Mouse (Mus musculus) cerebral cortex, adult 2 months (tissue): Measurements from ENCODE around the gene Lrrc1.

ENCODE experiments used
- WGBS: fragments of 180-500 bp; shearing (Covaris S2); methylation state at CpG from one replicate; pipeline ENCODE4 v1.1.7; 2018; 5-methylcytosine and 5-hydroxymethylcytosine counted together

The Lrrc1 gene

DNA sequence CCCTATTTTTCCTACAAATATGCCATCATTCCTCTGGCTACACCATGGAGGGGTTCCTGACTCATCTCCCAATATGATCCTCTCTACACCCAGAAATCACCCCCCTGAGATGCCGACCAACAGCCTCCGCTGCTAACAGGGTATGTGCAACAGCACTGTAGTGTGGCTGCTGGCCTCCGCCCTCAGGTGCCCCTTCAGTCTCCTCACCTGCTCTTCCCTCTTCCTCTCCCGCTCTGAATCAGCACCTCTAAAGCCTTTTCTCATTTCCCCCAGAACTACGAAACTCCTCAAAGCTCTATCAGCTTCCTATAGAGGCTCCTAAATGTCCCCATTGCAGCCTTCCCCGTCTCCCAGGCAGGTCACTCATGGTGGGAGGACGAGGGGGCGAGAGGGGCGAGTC is 5.4 kb downstream of the Lrrc1 start:
- 96% methylated on average over 9 of the region's 9 CpGs for WGBS

DNA sequence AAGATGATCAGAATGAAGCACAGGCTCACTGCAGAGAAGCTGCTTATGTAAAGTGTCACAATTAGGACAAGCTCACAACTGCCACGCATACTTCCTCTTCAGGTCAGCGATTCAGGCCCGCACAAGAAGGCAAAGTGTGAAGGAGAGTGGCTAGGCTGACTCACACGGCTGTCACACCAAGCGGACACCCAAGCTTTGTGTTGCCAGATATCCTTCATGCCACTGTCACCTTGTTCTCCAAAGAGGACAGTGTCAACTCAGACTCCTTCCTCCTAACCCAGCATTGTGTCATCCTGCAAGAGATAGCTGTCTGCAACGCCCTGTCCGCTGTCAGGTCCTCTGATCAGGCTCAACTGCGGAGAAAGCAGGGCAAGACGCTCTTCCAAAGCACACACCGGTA is 7.3 kb downstream of the Lrrc1 start:
- WGBS = 92% methylated on average over 10 of the region's 10 CpGs

DNA sequence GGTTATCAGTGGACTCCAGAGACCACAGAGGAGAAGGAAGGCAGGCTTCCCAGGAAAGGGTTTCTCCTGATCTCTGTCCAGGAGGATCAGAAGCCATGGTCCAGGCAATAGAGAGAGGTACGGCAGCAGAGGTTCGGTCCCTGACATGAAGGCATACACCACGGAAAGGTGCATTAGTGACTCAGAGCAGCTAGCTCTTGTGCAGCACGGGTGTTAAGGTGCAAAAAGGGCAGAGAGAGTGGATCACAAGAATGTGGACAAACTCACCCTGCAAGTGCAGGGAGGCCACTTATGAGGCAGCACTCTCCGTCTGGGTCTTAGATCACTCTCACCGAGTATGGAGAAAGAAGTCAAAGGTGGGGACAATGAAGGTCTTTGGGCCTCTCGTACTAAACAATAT is 7.8 kb downstream of the Lrrc1 start:
- 88% methylated on average over 7 of the region's 7 CpGs for WGBS

DNA sequence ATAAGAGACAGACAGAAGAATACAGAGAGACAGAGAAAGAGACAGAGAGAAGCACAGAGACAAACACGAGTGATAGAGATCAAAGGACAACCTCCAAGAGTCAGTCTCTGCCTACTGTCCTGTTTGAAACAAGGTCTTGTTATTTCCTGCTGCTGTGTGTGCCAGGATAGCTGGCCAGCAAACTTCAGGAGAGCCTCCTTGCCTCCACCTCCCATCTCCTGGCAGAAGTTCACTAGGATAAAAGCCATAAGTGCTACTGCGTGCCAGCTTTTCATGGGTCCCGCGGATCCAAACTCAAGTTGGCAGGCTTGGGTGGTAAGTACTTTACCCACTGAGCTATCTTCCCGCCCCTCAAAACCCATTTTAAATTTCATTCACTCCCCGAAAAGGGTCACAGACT is 8.4 kb downstream of the Lrrc1 start:
- WGBS = 67% methylated on average over 6 of the region's 6 CpGs

DNA sequence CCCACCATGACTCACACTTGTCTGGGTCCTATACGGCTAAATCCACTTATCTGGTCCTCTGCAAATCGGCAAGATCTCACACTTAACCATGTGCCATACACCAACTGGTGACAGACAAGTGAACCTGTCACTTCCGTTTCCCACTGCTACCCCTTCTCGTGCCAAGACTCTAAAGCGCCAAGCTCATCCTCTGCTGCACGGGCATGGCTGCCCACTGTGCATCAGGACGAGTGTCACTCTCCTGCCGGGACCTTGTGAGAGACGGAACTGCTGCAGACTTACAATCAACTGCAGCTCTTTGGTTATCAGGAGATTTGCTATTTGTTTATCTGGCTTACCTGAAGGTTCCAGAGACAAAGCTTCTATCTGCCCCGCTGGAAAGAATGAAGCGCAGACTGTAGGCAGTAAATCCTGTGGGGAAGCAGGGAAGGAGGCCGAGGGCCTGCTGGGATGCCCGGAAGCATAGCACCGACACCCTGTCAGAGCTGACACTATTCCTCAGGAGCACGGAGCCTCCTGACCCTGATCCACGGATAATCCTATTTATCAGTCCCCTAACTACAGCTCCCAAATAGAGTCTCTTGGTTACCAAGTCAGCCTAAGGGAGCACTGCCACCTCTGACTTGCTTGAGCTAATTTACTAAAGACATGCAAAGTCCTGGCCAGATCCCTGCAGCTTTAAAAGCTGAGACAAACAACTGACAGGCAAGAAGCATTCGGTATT is 9.5 kb downstream of the Lrrc1 start:
- WGBS = 67% methylated on average over 17 of the region's 17 CpGs

DNA sequence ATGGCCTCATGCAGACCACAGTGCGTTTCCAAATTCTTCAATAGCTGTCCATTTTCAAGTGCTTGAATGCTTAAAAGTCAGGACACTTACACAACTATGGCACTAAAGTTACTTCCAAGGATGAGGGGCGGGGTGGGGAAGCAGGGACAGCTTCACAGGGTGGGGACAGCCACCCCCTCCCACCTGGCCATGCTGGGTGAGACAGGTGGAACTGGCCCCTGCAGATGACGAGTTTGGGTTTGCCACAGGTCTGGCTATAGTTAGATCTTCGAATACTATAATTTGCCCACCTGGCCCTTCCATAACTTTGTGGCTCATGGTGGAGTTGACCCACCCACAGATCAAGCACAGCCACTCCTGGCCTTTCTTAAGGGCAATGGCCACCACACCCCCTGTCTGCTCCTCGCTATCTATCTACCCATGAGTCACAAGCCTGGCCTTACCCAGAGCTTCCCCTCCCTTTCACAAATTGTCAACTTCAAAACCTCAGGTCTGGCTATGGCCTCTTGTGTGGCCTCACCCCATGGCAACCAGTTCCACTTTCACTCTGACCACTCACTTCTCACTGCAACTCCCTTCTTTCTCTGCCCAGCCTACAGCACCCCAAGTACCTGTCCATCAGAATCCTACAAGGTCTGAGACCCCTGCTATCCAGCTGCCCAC is 16.2 kb downstream of the Lrrc1 start:
- WGBS = 96% methylated on average over 5 of the region's 5 CpGs

DNA sequence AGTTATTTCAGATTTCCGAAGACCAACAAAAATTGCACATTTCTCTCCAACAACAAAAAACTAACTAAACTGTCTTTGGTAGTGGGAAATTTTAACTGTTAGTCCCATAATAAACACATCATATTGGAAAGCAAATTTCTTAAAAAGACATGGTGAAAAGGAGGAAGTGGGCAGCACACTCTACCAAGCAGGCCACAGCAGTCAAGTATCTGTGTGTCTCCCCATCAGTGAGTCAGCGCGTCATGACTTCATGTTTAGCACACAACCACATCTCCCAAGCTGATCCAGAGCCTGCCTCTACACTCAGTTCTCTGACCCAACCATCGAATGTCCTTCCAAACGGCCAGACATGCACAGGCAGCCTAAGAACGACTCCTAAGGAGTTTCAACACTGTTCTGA is 17.5 kb downstream of the Lrrc1 start:
- WGBS = 89% methylated on average over 6 of the region's 6 CpGs

DNA sequence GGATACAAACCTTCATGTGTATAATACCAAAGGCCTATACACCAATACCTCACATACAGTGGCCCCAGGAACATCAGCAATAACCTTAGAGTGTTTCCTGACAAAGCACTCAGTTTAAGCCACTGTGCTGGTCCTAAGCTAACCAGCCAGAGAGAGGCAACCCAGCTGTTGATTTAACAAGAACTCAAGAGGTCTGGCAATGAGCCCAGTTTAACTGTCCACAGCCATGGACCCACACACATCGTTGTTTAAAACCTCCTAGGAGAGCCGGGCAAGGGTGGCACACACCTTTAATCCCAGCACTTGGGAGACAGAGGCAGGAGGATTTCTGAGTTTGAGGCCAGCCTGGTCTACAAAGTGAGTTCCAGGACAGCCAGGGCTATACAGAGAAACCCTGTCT is 18.0 kb downstream of the Lrrc1 start:
- 63% methylated on average over 2 of the region's 2 CpGs for WGBS

DNA sequence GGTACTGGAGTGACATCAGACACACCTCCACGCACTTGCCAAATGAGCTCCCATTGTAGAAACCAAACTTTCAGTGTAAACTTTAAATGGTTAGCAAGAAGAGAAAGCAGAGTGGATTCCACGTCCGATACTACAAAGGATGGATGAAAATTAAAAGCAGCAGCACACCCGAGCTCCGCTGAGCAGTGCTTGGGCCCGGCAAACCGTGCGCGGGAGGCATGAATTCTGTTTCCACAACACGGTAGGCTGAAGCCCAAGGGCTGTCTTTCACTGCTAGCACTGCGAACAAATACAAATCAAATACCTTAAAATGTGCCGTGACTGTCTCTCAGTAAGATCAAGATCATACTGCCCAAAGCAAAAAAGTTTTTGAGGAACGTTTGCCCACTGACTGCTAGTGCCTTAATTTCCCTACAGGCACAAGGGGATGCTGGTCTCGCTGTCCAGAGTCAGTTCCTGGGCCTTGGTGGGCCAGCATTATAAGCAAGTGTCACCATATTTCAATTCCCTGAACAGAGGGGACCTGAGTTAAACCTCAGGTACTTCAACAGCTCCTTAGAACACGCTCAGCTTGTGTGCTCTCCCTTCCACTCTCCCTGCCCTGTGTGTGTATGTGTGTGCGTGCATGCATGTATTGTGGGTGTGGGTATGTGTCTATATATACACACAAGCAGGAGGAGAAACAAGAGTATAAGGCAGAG is 18.9 kb downstream of the Lrrc1 start:
- WGBS = 72% methylated on average over 16 of the region's 16 CpGs

DNA sequence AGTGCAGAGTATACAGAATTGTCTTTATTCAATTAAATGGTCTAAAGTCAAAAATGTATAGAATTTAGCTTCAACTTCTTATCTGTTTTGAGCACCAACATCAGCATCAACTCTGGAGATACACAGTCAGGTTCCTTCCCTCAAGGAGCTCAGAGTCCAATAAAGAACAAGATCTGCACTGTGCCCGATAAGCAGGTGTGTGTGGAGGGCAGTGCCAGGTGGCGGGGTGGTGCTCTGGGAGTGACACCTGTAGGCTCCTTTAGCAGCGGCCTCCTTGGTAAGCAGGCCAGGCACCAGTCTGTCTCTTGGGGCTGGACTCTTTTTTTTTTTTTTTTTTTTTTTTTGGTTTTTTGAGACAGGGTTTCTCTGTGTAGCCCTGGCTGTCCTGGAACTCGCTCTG is 20.9 kb downstream of the Lrrc1 start:
- 98% methylated on average over 4 of the region's 4 CpGs for WGBS

DNA sequence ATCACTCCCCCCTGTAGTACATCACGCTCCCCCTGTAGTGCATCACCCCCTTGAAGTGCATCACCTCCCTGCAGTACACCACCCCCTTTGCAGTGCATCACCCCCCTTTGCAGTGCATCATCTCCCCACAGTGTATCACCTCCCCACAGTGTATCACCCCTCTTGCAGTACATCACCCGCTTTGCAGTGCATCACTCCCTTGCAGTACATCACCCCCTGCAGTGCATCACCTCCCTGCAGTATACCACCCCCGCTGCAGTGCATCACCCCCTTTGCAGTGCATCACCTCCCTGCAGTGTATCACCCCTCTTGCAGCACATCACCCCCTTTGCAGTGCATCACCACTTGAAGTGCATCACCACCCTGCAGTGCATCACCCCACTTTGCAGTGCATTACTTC is 22.2 kb downstream of the Lrrc1 start:
- WGBS = 100% methylated on average over 3 of the region's 3 CpGs

DNA sequence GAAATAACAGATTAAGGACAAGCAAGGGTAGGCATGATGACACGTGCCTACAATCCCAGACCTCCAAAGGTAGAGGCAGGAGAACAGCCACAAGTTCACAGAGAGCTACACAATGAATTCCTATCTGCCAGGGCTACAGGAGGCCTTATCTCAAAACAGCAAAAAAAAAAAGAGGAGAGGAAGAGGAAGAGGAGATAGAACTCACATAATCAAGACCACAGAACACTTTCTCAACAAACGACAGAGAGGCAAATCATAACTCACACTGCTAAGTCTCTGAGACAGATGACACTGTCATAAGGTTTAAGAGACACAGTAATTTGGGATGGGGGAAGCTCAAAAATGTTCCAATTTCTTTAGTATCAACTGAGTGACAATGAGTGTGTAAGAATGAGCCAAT is 25.5 kb downstream of the Lrrc1 start:
- WGBS = 84% methylated on average over 2 of the region's 2 CpGs

DNA sequence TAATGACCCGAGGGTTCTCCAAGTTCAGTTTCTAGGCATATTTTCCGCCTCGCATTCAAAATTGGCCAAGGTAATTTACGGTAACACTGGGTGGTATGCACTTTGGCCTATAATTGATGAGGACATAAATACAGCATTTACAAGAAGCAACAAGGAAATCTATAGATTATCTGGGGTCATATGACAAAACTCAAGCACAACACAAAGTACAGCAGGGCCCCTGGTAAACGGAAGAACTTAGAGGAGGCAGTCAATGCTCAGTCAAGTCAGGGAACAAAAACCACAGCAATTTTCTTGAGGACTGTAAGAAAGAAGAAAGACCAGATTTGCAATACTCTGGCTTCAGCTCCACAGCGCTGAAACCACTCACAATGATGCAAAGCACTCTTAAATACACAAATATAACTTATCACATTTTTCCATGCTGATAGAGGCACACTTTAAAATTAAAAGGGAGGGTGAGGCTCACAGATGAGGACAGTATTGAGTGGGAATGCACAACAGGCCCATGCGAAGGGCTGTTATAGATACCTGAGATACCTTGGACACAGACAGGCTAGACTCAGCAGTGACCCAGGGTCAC is 27.8 kb downstream of the Lrrc1 start:
- WGBS = 95% methylated on average over 7 of the region's 7 CpGs

DNA sequence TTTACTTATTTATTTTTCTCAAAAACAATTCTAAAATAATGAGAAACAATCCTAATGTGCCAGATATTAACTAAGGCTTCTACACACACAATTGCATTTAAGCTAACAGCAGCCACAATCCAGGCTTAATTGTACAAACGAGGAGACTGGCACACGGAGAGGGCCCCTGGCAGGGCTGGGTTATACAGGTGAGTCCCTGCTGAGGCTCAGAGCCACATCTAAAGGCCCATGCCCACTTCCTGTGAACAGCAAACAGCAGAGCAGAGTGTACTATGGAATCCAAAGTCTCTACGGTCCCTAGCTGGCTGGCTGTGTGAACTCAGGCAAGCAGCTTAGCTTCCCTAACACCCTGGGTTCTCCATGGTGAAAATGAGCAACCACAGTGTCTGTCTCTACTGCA is 30.8 kb downstream of the Lrrc1 start:
- 76% methylated on average over 3 of the region's 3 CpGs for WGBS

DNA sequence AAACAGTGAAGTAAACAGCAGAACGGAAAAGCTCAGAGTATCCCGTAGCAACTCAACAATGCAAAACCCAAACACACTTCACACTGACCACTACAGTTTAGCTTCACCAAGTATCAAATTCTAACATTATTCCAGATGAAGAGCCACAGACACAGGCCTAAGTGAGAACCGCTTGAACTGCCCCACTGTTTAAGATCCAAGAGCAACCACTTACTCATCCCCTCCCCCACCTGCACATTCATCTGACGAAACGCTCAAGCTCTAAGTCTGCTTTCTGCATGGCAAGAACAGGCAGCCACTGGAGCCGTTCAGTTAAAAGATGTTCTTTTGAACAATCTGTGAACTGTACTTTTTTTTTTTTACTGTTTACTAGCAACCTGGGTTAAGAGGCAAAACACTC is 32.5 kb downstream of the Lrrc1 start:
- WGBS = 59% methylated on average over 6 of the region's 6 CpGs

DNA sequence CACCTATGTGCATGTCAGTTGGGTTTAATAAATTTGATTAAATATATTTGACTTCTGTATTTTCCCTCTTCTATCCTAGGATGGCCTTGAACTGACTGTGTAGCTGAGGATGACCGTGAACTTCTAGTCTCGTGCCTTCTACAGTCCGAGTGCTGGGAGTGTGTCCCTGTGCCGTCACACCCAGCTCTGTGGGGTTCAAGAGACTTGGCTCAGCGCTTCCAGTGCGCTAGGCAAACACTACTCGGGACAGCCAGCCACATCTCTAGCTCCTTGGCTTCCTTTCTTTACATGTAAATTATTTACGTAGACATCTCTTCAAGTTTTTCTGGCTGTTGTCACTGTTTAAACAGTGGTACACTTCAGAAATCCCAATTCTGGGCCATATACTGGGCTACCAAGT is 34.1 kb downstream of the Lrrc1 start:
- WGBS = 87% methylated on average over 8 of the region's 8 CpGs

DNA sequence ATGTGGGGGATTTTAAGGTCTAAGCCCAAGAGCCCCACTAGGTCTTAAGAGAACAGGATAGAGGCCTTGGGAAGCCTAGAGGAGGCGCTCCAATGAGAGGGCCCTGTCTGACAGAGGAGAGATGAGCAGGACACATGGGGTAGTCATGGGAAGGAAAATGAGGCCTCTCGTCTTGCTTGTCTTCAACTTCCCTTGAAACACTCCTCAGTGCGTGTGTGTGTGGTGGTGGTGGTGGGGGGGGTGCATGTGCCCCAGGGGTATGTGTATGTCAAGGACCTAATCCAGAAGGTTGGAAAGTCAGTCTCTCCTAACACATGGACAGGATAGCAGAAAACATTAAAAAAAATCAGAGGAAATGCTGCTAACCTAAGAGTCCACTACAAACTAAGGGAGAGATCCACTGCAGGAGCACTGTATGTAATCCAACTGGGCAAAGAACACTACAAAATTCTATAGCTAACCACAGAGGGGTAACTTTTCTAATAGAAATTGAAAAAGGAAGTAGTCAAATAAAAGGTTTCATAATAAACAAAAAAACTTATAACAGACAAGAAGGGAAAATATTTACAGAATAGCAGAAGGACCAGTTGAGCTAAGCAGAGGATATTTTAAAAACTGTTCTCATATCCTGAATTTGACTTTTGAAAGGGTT is 36.8 kb downstream of the Lrrc1 start:
- WGBS = 92% methylated on average over 3 of the region's 3 CpGs

DNA sequence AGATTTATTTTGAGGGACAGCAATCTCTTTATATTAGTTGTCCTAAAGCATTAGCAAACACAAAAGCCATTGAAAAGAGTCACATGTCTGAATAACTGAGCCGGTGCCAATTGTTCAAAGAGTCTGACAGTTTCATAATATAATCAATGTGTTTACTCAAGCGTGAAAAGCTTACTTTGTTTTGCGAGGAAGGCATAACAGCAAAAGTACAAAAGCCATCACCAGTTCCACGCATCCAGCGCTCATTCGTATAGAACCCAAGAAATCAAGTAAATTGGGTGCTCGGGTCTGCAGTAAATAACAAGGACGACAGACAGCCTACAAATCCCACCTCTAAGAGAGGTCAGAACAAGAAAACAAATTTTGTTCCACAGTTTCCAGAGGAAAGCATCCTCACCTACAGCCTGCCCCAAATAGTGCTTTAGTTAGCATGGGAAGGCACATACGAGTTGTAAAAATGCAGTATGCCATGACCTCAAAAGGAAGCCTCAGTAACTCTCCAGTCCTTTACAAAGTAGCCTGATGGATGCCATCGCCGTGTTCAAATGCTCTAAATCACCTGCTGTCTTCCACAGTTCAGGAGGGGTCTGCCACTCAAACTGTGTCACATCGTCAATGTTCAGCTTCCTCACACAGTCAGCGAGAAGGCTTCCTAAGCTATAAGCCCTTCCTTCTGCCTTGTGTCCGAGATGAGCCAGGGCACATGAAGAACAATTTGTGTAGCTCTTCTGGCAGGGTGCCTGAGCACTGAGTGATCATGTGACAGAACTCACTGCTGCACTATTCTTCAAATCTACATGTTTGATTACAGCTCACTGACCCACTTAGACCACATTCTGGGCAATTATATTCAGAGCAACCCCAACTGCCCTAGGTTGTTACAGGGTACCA is 41.9 kb downstream of the Lrrc1 start:
- WGBS = 66% methylated on average over 14 of the region's 14 CpGs

DNA sequence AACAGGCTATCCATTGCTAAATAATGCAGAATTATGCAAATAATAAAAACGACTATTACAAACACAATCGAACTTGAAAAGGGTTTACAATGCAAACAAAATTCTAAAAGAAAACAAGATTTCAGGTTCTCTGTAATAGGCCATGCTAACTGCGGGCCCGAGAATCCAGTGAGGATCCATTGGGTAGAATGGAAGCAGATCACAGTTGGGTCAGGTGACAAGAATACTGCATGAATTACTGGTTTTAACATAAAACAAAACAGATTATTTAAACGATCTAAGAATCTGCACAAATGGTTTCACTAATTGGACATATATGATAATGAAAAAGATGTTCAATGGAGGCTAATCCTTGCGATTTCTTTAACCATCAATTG is 42.5 kb downstream of the Lrrc1 start:
- WGBS = 64% methylated on average over 6 of the region's 6 CpGs

DNA sequence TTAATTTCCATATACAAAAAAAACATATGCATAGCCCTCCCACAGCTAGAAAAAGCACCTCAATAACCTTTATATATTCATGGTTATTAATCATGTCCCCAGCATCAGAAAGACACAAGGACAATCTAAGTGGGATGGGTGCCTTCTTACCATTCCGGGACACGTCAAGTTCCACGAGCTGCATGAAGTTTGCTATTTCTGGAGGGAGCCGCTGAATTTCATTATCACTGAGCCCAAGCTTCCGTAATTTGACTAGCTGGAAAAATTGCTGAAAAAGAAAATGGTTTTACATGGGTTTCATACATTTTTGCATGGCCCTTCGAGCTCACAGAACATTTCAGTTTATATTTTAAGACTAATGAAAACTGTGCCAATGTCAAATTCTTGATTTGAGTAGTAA is 45.6 kb downstream of the Lrrc1 start:
- WGBS = 50% methylated on average over 6 of the region's 6 CpGs

DNA sequence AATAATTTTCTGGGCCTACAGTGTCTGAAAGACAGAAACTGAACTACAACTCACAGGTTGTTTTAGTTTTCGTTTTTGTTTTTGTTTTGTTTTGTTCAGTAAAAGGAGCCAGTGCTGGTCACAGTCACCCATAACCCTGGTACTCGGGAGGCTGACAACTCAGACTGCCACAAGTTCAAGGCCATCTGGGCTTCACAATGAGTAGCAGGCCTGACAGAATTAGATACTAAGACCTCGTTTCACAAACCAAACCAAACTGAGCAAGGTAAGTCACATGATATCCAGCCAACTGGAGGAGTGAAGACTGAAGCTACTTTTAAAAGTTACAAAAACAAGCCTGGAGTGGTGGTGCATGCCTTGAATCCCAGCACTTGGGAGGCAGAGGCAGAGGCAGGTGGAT is 46.3 kb downstream of the Lrrc1 start:
- 82% methylated on average over 3 of the region's 3 CpGs for WGBS
